Mouse (Mus musculus) heart, adult 9 months (tissue): ENCODE data around the gene Enox1.

Experiments
- DNase-seq, 2 experiments: peaks; one replicate each; pipeline ENCODE4 v3.0.0; 2022; ENCODE audit warnings: low spot score in 2 of 2

Enox1 gene

GRCm38 (mm10) chr14:77677951-77678350 lies 521.4 kb downstream of the Enox1 start:
- no peak for DNase-seq

DNA sequence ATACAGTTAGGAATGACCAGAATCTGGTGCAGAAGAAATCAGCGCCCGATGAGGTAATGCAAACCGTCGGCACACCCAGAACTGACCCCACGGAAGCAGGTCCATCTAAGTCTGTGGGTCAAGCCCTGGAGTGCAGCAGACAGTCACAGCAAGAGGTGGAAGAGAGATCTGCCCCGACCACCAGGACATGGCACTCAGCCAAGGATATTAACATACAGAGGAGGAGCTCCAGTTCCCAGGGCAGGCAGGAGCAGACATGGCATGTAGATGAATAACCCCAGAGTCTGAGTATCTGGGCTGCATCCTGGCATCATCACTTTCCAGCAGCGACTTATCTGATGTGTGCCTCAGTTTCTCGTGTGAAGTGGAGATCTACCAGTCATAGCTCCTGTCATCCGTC lies 523.3 kb downstream of the Enox1 start:
- DNase-seq, result no peak

GRCm38 (mm10) chr14:77682888-77683555 lies 526.5 kb downstream of the Enox1 start:
- DNase-seq, result no peak

DNA sequence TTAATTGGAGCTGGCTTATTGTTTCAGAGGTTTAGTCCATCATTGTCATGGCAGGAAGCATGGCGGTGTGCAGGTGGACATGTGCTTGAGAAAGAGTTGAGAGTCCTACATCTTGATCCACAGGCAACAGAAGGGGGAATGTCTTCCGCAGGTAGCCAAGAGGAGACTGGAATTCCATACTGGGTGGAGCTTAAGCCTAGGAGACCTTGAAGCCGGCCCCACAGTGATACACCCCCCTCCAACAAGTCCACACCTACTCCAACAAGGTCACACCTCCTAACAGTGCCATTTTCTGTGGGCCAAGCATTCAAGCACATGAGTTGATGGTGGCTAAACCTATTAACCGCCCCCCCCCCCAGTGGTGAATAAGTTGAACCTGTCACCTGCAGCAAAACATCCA lies 533.3 kb downstream of the Enox1 start:
- DNase-seq, result no peak

DNA sequence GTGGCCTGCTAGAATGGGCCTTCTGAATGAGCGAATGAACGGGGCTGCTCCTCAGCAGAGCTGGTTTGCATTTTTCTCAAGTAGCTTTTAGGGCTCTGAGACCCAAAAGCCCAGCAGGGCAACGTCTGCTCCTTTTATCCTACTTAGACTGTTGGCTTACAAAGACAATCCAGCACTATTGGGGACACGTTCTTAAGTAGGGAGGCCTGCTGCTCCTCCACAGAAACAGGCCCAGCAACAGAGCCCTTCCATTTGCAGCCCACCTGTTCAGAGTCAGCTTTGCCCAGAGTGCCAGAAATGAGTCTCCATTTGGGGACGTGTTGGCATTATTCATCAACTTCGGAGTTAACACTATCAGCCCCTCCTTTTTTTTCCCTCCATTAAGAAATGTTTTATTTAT lies 548.4 kb downstream of the Enox1 start:
- no peak for DNase-seq

GRCm38 (mm10) chr14:77706511-77707246 lies 550.1 kb downstream of the Enox1 start:
- DNase-seq, result no peak

DNA sequence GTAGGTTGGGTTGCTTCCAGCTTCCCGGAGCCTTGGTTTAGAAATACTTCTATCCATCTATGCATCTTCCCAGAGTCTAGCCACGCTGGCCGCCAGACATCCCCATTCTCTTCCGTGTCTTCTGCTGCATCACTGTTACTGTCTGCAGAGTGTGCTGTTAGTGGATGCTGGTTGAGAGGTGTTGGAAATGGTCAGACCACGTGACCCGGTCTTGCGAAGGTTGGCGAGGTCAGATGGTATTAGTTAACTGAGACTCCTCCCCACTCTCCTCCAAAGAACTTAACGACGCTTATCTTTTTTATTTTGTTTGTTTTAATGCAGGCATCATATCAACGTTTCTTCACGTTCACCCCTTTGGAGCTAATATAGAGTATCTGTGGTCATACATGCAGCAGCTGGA lies 550.7 kb downstream of the Enox1 start:
- DNase-seq, result no peak

DNA sequence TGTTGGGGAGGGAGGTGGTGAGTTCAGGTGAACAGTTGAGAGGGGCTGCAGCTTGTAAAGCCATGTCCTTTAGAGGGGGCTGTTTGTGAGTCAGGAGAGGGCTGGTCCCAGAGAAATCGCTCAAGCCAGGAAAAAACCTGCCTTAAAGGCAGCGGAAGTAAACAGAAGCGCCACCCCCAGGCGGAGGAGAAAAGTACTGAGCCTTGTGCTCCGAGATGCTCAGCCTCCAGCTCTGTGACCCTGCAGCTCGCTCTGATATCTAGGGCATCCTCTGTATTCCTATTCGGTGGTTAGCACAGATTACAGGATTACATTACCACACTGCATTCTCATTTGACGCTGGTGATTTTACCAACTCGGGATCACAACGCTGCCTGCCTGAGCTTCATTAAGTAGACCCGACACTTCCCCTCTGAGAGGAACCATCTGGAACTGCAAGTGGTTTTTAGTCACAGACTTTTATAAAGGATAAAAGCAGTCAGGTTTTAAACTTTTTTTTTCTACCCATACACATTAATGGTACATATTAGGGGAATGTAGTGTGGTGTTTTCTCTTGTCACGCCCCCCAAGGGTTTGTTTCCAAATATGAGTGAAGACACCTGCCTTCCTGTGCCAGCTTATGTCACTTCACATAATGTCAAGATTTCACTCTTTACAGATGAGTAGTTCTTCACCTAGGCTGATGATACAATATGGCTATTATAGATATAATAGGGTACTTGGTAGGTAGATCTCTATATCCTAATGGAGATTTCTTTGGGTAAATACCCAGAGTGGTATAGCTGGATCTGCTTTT lies 552.0 kb downstream of the Enox1 start:
- no peak for DNase-seq

DNA sequence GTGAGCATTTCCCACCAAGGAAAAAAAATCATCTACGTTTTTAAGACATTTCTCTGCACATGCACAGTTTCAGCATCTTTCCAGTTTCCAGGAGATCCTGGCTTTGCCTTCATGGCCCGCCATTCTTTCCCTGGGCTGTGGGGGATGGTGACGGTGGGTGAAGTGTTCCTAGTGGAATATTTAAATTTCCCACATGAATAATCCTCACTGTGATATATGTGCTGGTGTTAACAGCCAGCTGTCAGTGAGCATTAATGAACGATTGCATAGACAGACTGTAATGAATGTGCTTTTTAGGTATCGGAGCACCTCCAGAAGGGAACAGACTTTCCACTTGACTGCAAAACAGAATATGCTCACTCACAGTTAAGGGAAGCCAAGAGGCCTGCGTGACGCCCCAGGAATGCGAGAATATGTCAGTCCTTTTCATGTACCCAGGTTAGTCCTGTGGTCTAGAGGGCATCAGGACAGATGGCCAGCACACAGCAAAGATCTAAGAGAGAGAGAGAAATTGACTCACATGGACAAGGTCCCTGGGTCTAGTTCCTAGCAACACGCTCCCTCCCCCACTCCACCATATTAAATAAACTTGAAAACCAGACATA lies 558.5 kb downstream of the Enox1 start:
- no peak for DNase-seq

DNA sequence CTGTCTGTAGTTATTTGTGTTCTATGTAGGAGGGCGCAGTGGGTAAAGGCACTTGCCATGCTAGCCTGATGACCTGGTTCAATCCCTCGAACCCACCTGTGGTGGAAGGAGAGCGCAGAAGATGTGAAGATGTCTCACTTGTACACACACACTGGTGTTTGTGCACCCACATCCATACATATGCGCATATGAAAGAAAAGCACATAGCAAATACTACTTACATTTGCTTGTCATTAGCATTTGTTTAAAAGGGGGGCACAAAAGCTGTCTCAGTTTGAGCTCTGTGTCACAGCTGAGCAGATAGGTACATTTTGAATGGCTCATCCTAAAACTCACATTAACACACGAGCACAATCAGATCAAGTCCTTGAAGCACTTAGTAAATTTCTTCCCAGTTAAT lies 560.4 kb downstream of the Enox1 start:
- no peak for DNase-seq

DNA sequence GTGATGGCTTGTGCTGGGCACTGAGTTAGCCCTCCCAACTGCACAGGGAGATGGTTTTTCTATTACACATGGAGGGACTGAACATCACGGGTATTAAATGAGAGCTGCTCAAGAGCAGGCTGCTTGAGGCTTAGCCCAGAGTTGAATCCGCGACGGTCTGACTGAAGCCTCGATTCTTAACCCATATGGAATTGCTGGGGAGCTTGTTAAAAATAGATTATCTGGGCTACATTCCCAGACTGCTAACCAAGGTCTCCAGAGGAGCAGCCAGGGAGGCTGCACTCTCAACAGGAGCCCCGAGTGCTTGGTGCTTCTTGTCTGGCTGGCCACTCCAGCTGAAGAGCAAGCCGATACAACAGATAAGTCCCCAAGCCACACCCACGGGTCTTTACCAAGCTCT lies 562.3 kb downstream of the Enox1 start:
- peak; percentile 6 to 19 for DNase-seq

GRCm38 (mm10) chr14:77738056-77738455 lies 581.5 kb downstream of the Enox1 start:
- peak in 1 of 2 experiments; percentile 1 for DNase-seq

- no peak for DNase-seq
These were observed 582.3 kb downstream of the Enox1 start for GRCm38 (mm10) chr14:77738751-77739365.

DNA sequence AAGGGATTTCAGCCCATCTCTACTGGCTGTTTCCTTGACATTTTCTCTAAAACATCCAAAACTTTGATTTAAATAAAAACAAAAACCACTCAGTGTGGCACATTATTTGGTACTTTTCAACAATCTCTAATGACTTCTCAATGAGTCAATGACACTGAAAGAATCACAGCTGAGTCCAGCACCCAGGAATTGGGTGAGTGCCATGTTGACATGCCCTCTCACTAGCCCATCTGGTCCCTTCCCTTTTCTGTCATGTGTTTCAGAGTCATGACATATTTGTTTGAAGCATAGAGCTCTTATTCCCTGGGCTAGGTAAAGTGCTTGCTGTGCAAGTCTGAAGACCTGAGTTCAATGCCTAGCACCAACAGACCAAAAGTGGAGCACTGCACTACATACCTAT lies 582.8 kb downstream of the Enox1 start:
- no peak for DNase-seq

DNA sequence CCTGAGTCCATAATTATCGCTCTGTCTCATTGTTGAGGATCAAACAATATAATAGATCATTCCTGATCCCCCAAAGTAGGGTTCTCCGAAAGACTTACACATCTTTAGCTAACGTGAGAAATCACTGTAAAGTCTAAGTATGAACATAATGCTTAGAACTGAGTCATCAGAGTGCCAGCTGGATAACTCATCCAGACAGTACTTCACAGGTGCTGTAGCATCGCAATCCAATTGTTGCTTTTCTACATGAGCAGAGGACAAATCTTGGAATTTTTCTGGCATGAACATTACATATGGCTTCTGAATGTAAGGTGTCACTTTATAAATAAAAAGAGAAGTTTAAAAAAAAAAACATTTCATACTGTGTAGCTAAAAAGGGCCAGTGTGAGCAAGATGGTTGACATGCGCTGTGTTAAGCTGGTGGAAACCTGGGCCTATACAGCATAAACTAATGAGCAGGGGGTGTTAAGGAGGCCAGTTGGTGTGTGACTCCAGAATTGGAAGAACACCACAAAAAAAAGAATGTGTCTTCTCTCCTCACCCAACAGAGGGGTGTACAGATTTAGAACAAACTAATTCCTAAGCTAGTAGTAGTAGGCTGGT lies 588.2 kb downstream of the Enox1 start:
- no peak for DNase-seq

DNA sequence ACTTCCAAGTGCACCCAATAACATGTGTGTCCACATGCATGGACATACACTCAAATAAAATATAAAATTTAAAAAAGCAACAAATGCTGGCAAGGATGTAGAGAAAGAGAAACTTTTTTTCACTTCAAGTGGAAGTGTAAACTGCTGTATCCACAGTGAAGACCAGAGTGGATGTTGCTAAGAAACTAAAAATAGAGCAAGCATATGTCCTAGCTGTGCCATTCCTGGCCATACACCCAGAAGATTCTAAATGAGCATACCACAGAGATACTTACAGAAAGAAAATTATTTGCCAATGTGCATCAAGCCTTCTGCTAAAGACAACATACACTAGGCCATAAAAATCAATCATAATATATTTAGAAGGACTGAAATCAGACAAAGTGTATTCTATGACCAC lies 592.4 kb downstream of the Enox1 start:
- DNase-seq, result no peak
